Mouse (Mus musculus) intestine, embryonic 15.5 days (tissue): ENCODE results near the gene Ggt6. TPM values are rescaled to one million over a fixed set of nuclear protein-coding genes. Genes with fewer than 3 reads are reported as not detected.
A peak's percentile ranks its signal among the peaks of the same experiment; 100 is the strongest.

Experiments used
- ATAC-seq: fragments of 200-750 bp; cut with Nextera tagmentation; 2 replicates; pipeline ENCODE4 v1.8.0; 2017; ENCODE audit warnings: moderate TSS enrichment, moderate library complexity
- H3K27ac ChIP-seq: fragments of 300-500 bp; sonication (generic); 2 replicates; pipeline ENCODE4 v1.5.1; 2015; ENCODE audit warnings: mild to moderate bottlenecking, inconsistent platforms
- H3K27me3 ChIP-seq: fragments of 300-500 bp; sonication (generic); replicated peaks from 2 replicates; pipeline ENCODE4 v1.6.1; 2015; ENCODE audit warnings: inconsistent platforms
- H3K36me3 ChIP-seq: fragments of 300-500 bp; sonication (generic); 2 replicates; pipeline ENCODE4 v1.6.1; 2015; ENCODE audit warnings: inconsistent platforms
- H3K4me1 ChIP-seq: fragments of 300-500 bp; sonication (generic); replicated peaks from 2 replicates; pipeline ENCODE4 v1.6.1; 2015; ENCODE audit warnings: inconsistent platforms
- H3K4me2 ChIP-seq: fragments of 300-500 bp; sonication (generic); replicated peaks from 2 replicates; pipeline ENCODE4 v1.6.1; 2015; ENCODE audit warnings: mild to moderate bottlenecking, inconsistent platforms
- H3K4me3 ChIP-seq: fragments of 300-500 bp; sonication (generic); replicated peaks from 2 replicates; pipeline ENCODE4 v1.5.1; 2015; ENCODE audit warnings: inconsistent platforms
- H3K9ac ChIP-seq: fragments of 300-500 bp; sonication (generic); 2 replicates; pipeline ENCODE4 v1.6.1; 2015; ENCODE audit warnings: inconsistent platforms
- H3K9me3 ChIP-seq: fragments of 300-500 bp; sonication (generic); 2 replicates; pipeline ENCODE4 v1.6.1; 2016; ENCODE audit warnings: inconsistent platforms
- WGBS: fragments of 180-500 bp; shearing (Covaris S2); methylation state at CpG from one replicate; pipeline ENCODE4 v1.1.7; 2015; 5-methylcytosine and 5-hydroxymethylcytosine counted together
- polyA plus RNA-seq: library from polyadenylated mRNA; unstranded; fragments of >200 nt; fragmentation: Nextera tagmentation; extraction: Ambion mirVana; gene quantifications from 2 replicates; pipeline ENCODE4 v1.2.1, GENCODE M21; 2015

Ggt6 gene
- polyA plus RNA-seq, 1 experiment from 2014 or later: 11.5 TPM

- Histone ChIP-seq H3K27ac (peak overlapping the region; percentile 24; the same call in 1 of the 2 replicates), H3K36me3 (no peaks in the 10 kb centered on the region), H3K4me1 (peaks cover 55% of the 10 kb centered on the region), H3K4me3 (no peak overlapping the region), H3K27me3 (no peaks in the 10 kb centered on the region), H3K9me3 (no peaks in the 10 kb centered on the region), H3K4me2 (no peak overlapping the region), H3K9ac (no peak overlapping the region)
- ATAC-seq: no peak
- WGBS: 64% methylated on average over 4 of the region's 4 CpGs
Observed at GRCm38 (mm10) chr11:72470004-72470403, 34.7 kb downstream of the Ggt6 start.

GRCm38 (mm10) chr11:72471381-72471780 is 36.1 kb downstream of the Ggt6 start:
- H3K9me3 ChIP-seq: no peaks in the 10 kb centered on the region
- H3K4me3 ChIP-seq: no peak overlapping the region
- ATAC-seq: no peak
- H3K4me1 ChIP-seq: peaks cover 60% of the 10 kb centered on the region
- H3K36me3 ChIP-seq: no peaks in the 10 kb centered on the region
- H3K27me3 ChIP-seq: no peaks in the 10 kb centered on the region
- no peak overlapping the region for H3K9ac ChIP-seq
- 86% methylated on average over 6 of the region's 6 CpGs for WGBS
- H3K4me2 ChIP-seq: no peak overlapping the region
- peak overlapping the region; percentile 32; the same call in 1 of the 2 replicates for H3K27ac ChIP-seq

- H3K4me1 ChIP-seq: peaks cover 49% of the 10 kb centered on the region
- no peaks in the 10 kb centered on the region for H3K9me3 ChIP-seq
- H3K9ac ChIP-seq: no peak overlapping the region
- WGBS: 59% methylated on average over 4 of the region's 4 CpGs
- no peaks in the 10 kb centered on the region for H3K27me3 ChIP-seq
- H3K4me3 ChIP-seq: no peak overlapping the region
- ATAC-seq: peak; percentile 40
- no peaks in the 10 kb centered on the region for H3K36me3 ChIP-seq
- H3K27ac ChIP-seq: no peak overlapping the region
- H3K4me2 ChIP-seq: no peak overlapping the region; the same call in 1 of the 2 replicates
Observed at GRCm38 (mm10) chr11:72473540-72473939, 38.2 kb downstream of the Ggt6 start.

GRCm38 (mm10) chr11:72474926-72475325 is 39.6 kb downstream of the Ggt6 start:
- H3K4me1 ChIP-seq: peaks cover 36% of the 10 kb centered on the region
- H3K4me2 ChIP-seq: peak overlapping the region; percentile 22; the same call in 1 of the 2 replicates
- H3K27me3 ChIP-seq: no peaks in the 10 kb centered on the region
- WGBS: 53% methylated on average over 3 of the region's 3 CpGs
- no peaks in the 10 kb centered on the region for H3K9me3 ChIP-seq
- no peak overlapping the region for H3K9ac ChIP-seq
- no peak overlapping the region for H3K4me3 ChIP-seq
- H3K27ac ChIP-seq: peak overlapping the region; percentile 51; the same call in 1 of the 2 replicates
- peak; percentile 67 for ATAC-seq
- H3K36me3 ChIP-seq: no peaks in the 10 kb centered on the region

- Histone ChIP-seq H3K36me3 (no peaks in the 10 kb centered on the region), H3K4me1 (peaks cover 36% of the 10 kb centered on the region), H3K4me3 (no peak overlapping the region), H3K9me3 (no peaks in the 10 kb centered on the region), H3K4me2 (peak overlapping the region; percentile 22; the same call in 1 of the 2 replicates), H3K27ac (0 out of 2 replicates have a peak overlapping the region, but pooled peaks have one; percentile 51), H3K27me3 (no peaks in the 10 kb centered on the region), H3K9ac (no peak overlapping the region)
- WGBS: 76% methylated on average over 7 of the region's 7 CpGs
- no peak for ATAC-seq
Observed at GRCm38 (mm10) chr11:72475408-72475807, 40.1 kb downstream of the Ggt6 start.

GRCm38 (mm10) chr11:72476074-72476625 is 40.8 kb downstream of the Ggt6 start:
- no peak for ATAC-seq
- no peak overlapping the region for H3K9ac ChIP-seq
- 74% methylated on average over 7 of the region's 7 CpGs for WGBS

GRCm38 (mm10) chr11:72477182-72477581 is 41.9 kb downstream of the Ggt6 start:
- no peak overlapping the region for H3K9ac ChIP-seq
- H3K27me3 ChIP-seq: no peaks in the 10 kb centered on the region
- H3K9me3 ChIP-seq: no peaks in the 10 kb centered on the region
- no peak overlapping the region for H3K4me3 ChIP-seq
- WGBS: 30% methylated on average over 5 of the region's 5 CpGs
- ATAC-seq: no peak
- peaks cover 39% of the 10 kb centered on the region for H3K4me1 ChIP-seq
- no peak overlapping the region for H3K27ac ChIP-seq
- H3K36me3 ChIP-seq: no peaks in the 10 kb centered on the region
- no peak overlapping the region for H3K4me2 ChIP-seq

More at GRCm38 (mm10) chr11:72476074-72476625, 40.8 kb downstream of the Ggt6 start:
- Histone ChIP-seq H3K4me2 (no peak overlapping the region), H3K27ac (0 out of 2 replicates have a peak overlapping the region, but pooled peaks have one; percentile 13), H3K9me3 (no peaks in the 10 kb centered on the region), H3K36me3 (no peaks in the 10 kb centered on the region), H3K4me1 (peaks cover 36% of the 10 kb centered on the region), H3K4me3 (no peak overlapping the region), H3K27me3 (no peaks in the 10 kb centered on the region)

GRCm38 (mm10) chr11:72477653-72478052 is 42.3 kb downstream of the Ggt6 start:
- H3K27ac ChIP-seq: no peak overlapping the region
- ATAC-seq: no peak
- H3K9me3 ChIP-seq: no peaks in the 10 kb centered on the region
- no peaks in the 10 kb centered on the region for H3K36me3 ChIP-seq
- no peak overlapping the region for H3K4me2 ChIP-seq
- no peak overlapping the region for H3K4me3 ChIP-seq
- H3K4me1 ChIP-seq: peaks cover 39% of the 10 kb centered on the region
- WGBS: 94% methylated on average over 1 of the region's 1 CpGs
- no peak overlapping the region for H3K9ac ChIP-seq
- H3K27me3 ChIP-seq: no peaks in the 10 kb centered on the region

- Histone ChIP-seq H3K9me3 (no peaks in the 10 kb centered on the region), H3K27me3 (no peaks in the 10 kb centered on the region), H3K4me3 (no peak overlapping the region), H3K4me1 (peaks cover 37% of the 10 kb centered on the region), H3K36me3 (no peaks in the 10 kb centered on the region), H3K27ac (no peak overlapping the region), H3K9ac (no peak overlapping the region), H3K4me2 (no peak overlapping the region)
- ATAC-seq: no peak
- 72% methylated on average over 6 of the region's 6 CpGs for WGBS
Observed at GRCm38 (mm10) chr11:72478228-72478627, 42.9 kb downstream of the Ggt6 start.

GRCm38 (mm10) chr11:72479499-72479898 is 44.2 kb downstream of the Ggt6 start:
- no peak for ATAC-seq
- no peaks in the 10 kb centered on the region for H3K36me3 ChIP-seq
- no peaks in the 10 kb centered on the region for H3K27me3 ChIP-seq
- no peaks in the 10 kb centered on the region for H3K9me3 ChIP-seq
- H3K9ac ChIP-seq: no peak overlapping the region
- H3K27ac ChIP-seq: no peak overlapping the region
- H3K4me1 ChIP-seq: peaks cover 25% of the 10 kb centered on the region
- 70% methylated on average over 2 of the region's 2 CpGs for WGBS
- no peak overlapping the region for H3K4me2 ChIP-seq
- no peak overlapping the region for H3K4me3 ChIP-seq

GRCm38 (mm10) chr11:72481313-72481712 is 46.0 kb downstream of the Ggt6 start:
- 64% methylated on average over 5 of the region's 5 CpGs for whole genome bisulfite sequencing
- Histone ChIP-seq H3K4me2 (no peak overlapping the region), H3K27me3 (no peaks in the 10 kb centered on the region; the same call in 1 of the 2 replicates), H3K4me1 (peaks cover 9% of the 10 kb centered on the region; the same call in 1 of the 2 replicates), H3K9me3 (no peaks in the 10 kb centered on the region), H3K36me3 (no peaks in the 10 kb centered on the region), H3K4me3 (no peak overlapping the region), H3K9ac (no peak overlapping the region), H3K27ac (no peak overlapping the region)
- ATAC-seq: no peak

GRCm38 (mm10) chr11:72481952-72482351 is 46.6 kb downstream of the Ggt6 start:
- no peaks in the 10 kb centered on the region for H3K9me3 ChIP-seq
- no peak overlapping the region for H3K9ac ChIP-seq
- 72% methylated on average over 4 of the region's 4 CpGs for WGBS
- H3K4me1 ChIP-seq: peaks cover 6% of the 10 kb centered on the region; the same call in 1 of the 2 replicates
- H3K4me3 ChIP-seq: no peak overlapping the region
- no peaks in the 10 kb centered on the region for H3K36me3 ChIP-seq
- H3K4me2 ChIP-seq: no peak overlapping the region
- H3K27me3 ChIP-seq: no peaks in the 10 kb centered on the region; the same call in 1 of the 2 replicates
- H3K27ac ChIP-seq: no peak overlapping the region
- ATAC-seq: no peak; the same call in 1 of the 2 replicates

GRCm38 (mm10) chr11:72484549-72484948 is 49.2 kb downstream of the Ggt6 start:
- Histone ChIP-seq H3K9ac (no peak overlapping the region), H3K27ac (no peak overlapping the region), H3K4me2 (no peak overlapping the region), H3K27me3 (peaks cover 23% of the 10 kb centered on the region), H3K4me3 (no peak overlapping the region), H3K36me3 (no peaks in the 10 kb centered on the region), H3K4me1 (peaks cover 12% of the 10 kb centered on the region), H3K9me3 (no peaks in the 10 kb centered on the region)
- ATAC-seq: no peak
- whole genome bisulfite sequencing: 37% methylated on average over 6 of the region's 6 CpGs
